Mouse (Mus musculus) neural tube, embryonic 11.5 days (tissue): ENCODE data around the gene Prf1. TPM values are rescaled to one million over a fixed set of nuclear protein-coding genes. Genes with fewer than 3 reads are reported as not detected.

Source experiments
- ATAC-seq: fragments of 200-750 bp; cut with Nextera tagmentation; 2 replicates; pipeline ENCODE4 v1.8.0; 2017; ENCODE audit warnings: moderate number of reproducible peaks, mild to moderate bottlenecking, moderate TSS enrichment, moderate library complexity; ENCODE audit not compliant: insufficient read depth, low FRiP score, low TSS enrichment
- DNase-seq: peaks from one replicate; pipeline ENCODE4 v3.0.0-alpha.2; 2015; ENCODE audit warnings: low spot score
- H3K27ac ChIP-seq: fragments of 300-500 bp; sonication (generic); 2 replicates; pipeline ENCODE4 v1.5.1; 2014; ENCODE audit warnings: low read depth, mild to moderate bottlenecking, low read length
- H3K27me3 ChIP-seq: fragments of 300-500 bp; sonication (generic); 2 replicates; pipeline ENCODE4 v1.6.1; 2014; ENCODE audit warnings: mild to moderate bottlenecking, low read length, mixed read lengths; ENCODE audit not compliant: control insufficient read depth, insufficient read depth
- H3K36me3 ChIP-seq: fragments of 300-500 bp; sonication (generic); 2 replicates; pipeline ENCODE4 v1.6.1; 2014; ENCODE audit warnings: mild to moderate bottlenecking, low read length, moderate library complexity, mixed read lengths; ENCODE audit not compliant: control insufficient read depth, insufficient read depth
- H3K4me1 ChIP-seq: fragments of 300-500 bp; sonication (generic); 2 replicates; pipeline ENCODE4 v1.6.1; 2014; ENCODE audit warnings: low read length, mixed read lengths; ENCODE audit not compliant: control insufficient read depth, insufficient read depth
- H3K4me2 ChIP-seq: fragments of 300-500 bp; sonication (generic); 2 replicates; pipeline ENCODE4 v1.6.1; 2014; ENCODE audit warnings: low read depth, mild to moderate bottlenecking, moderate library complexity
- H3K4me3 ChIP-seq: fragments of 300-500 bp; sonication (generic); 2 replicates; pipeline ENCODE4 v1.5.1; 2014; ENCODE audit warnings: low read depth, low read length
- H3K9ac ChIP-seq: fragments of 300-500 bp; sonication (generic); 2 replicates; pipeline ENCODE4 v1.6.1; 2014; ENCODE audit warnings: mild to moderate bottlenecking, low read length
- H3K9me3 ChIP-seq: fragments of 300-500 bp; sonication (generic); 2 replicates; pipeline ENCODE4 v1.6.1; 2016; ENCODE audit warnings: low read length; ENCODE audit not compliant: control insufficient read depth
- WGBS: fragments of 180-500 bp; shearing (Covaris S2); extraction: QIAGEN DNeasy Blood & Tissue Kit; methylation state at CpG from one replicate; pipeline ENCODE4 v1.1.7; 2014; 5-methylcytosine and 5-hydroxymethylcytosine counted together
- polyA plus RNA-seq: library from polyadenylated mRNA; unstranded; fragments of >200 nt; fragmentation: Nextera tagmentation; extraction: Ambion mirVana; gene quantifications from 2 replicates; pipeline ENCODE4 v1.2.1, GENCODE M21; 2014

Prf1 gene
- polyA plus RNA-seq, 1 experiment from 2014 or later, result not detected

DNA sequence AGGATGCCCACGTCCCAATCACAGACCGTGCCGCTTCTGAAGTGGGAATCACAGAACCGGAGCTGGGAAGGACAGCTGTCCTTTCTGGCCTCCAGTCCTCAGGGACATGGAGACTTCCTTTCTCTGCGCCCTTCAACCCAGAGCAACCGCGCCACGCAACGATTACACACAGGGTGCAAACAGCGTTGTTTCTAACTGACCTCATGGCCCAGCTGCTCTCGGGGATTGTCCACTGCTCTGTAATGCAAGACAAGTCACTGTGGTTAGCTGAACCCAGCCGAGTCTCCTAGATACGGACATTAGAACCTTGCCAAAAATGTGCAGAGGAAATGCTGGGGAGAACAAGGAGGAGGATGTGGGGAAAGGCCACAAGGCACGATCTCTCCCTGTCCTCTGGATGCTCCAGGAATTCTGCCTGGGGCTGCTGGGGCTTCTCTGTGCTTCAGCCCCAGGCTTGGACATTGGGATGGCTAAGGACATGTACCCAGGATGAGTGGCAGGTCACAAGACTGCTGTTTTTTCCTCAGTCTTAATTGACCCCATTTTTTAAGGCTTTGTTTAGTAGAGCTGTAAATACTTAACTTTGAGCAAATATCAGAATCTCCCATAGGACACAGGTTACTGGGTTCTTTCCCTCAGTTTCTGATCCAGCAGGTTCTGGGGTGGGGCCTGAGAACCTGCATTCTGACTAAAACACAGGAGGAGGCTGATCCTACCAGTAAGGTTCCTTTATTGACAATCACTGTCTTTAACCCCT, 19.5 kb upstream of the Prf1 start:
- DNase-seq (no peak), ATAC-seq (no peak)
- Histone ChIP-seq H3K4me2 (no peak overlapping the region), H3K4me1 (peaks cover 3% of the 10 kb centered on the region; the same call in 1 of the 2 replicates), H3K27me3 (0 out of 2 replicates have a peak, but pooled peaks cover 4% of the 10 kb centered on the region), H3K9me3 (no peaks in the 10 kb centered on the region), H3K4me3 (no peak overlapping the region), H3K36me3 (no peaks in the 10 kb centered on the region), H3K27ac (no peak overlapping the region), H3K9ac (no peak overlapping the region)
- WGBS, result 79% methylated on average over 14 of the region's 14 CpGs

DNA sequence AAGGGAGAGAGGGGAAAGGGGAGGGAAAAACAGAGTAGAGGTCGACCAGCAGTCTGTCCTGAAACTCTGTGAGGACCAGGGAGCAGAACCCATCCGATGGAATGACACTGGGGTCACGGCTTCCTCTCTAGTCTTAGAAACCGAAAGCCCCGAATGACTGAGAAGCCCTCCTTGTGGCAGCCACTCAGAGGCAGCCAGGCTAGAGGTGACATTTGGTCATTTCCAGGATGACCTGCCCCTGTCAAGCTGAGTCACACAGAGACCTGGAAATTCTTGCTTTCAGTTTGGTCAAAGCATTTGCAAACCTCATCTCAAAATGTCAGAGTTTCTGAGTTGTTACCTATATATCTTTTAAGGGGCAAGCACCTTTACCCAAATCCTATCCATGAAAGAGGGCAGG, 16.5 kb upstream of the Prf1 start:
- 82% methylated on average over 5 of the region's 5 CpGs for WGBS
- no peak for ATAC-seq
- Histone ChIP-seq H3K9ac (no peak overlapping the region), H3K36me3 (no peaks in the 10 kb centered on the region), H3K4me3 (no peak overlapping the region), H3K4me2 (no peak overlapping the region), H3K4me1 (no peaks in the 10 kb centered on the region), H3K27ac (no peak overlapping the region), H3K27me3 (no peaks in the 10 kb centered on the region), H3K9me3 (no peaks in the 10 kb centered on the region)
- no peak for DNase-seq

DNA sequence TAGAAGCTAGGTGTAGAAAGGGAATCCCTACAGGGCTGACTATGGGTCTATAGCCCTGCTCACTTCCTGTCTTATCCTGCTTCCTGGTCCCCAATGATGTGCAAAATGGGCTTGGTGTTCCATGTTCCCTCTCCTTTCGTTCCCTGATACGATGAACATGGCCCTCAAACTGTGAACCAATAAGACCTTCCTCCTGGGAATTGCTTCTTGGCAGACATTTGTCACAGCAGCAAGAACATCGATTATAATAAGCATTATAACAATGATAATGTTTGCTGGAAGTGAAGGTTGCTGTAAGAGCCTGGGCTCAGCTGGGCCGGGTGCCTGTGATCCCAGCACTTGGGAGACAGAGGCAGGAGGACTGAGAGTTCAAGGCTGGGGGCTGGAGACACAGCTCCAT, 13.3 kb upstream of the Prf1 start:
- ATAC-seq, result no peak
- no peaks in the 10 kb centered on the region for H3K27me3 ChIP-seq

DNA sequence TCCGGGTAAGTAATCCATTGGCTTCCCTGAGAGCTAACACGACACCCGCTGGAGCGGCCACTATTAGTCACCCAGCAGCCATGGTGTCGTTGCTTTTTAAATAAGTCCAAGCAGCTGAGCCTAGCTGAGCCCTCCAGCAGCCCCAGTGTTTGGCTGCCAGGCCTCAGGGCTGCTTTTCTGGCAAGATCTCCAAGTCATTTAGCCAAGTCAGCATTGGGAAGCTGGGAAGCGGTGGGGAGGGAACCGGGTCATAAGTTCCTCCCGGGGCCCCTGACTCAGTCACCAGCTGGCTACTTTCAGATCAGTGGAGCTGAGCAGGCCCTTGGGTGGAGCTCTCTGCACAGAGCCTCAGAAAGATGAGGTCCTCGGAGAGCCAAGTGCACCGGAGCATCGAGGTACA, 12.4 kb upstream of the Prf1 start:
- H3K4me2 ChIP-seq, result no peak overlapping the region
- H3K4me1 ChIP-seq, result no peaks in the 10 kb centered on the region
- no peaks in the 10 kb centered on the region for H3K9me3 ChIP-seq
- H3K27ac ChIP-seq, result no peak overlapping the region
- 85% methylated on average over 11 of the region's 11 CpGs for WGBS
- ATAC-seq, result no peak
- no peaks in the 10 kb centered on the region for H3K27me3 ChIP-seq
- no peaks in the 10 kb centered on the region for H3K36me3 ChIP-seq
- H3K4me3 ChIP-seq, result no peak overlapping the region
- DNase-seq, result no peak
- no peak overlapping the region for H3K9ac ChIP-seq

More for the DNA sequence above, 13.3 kb upstream of the Prf1 start:
- no peaks in the 10 kb centered on the region for H3K36me3 ChIP-seq
- no peaks in the 10 kb centered on the region for H3K9me3 ChIP-seq
- 93% methylated on average over 4 of the region's 4 CpGs for WGBS
- H3K4me1 ChIP-seq, result no peaks in the 10 kb centered on the region
- H3K27ac ChIP-seq, result no peak overlapping the region
- H3K4me2 ChIP-seq, result no peak overlapping the region
- no peak overlapping the region for H3K4me3 ChIP-seq
- DNase-seq, result no peak
- no peak overlapping the region for H3K9ac ChIP-seq

DNA sequence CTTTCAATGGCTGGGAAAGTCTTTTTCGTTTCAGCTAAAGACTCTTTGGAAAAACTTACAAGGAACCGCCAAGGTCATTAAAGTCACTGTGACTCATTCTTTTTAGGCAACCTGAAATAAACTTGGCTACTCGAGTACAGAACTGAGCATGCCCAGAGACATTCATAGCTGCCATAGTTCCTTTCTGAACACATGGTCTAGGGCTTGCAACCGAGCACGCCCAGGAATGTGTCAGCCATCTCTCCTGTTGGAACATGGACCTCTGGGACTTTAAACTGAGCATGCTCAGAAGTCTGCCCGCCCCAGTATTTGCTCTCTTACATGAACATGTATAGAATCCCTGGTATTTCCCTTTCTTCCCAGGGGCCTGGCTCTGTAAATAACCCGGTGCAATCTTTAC, 11.4 kb upstream of the Prf1 start:
- DNase-seq (no peak), ATAC-seq (no peak)
- no peaks in the 10 kb centered on the region for H3K4me1 ChIP-seq
- H3K4me3 ChIP-seq, result no peak overlapping the region
- WGBS, result 75% methylated on average over 7 of the region's 7 CpGs
- H3K27me3 ChIP-seq, result no peaks in the 10 kb centered on the region
- H3K4me2 ChIP-seq, result no peak overlapping the region
- no peak overlapping the region for H3K9ac ChIP-seq
- H3K36me3 ChIP-seq, result no peaks in the 10 kb centered on the region
- H3K27ac ChIP-seq, result no peak overlapping the region
- no peaks in the 10 kb centered on the region for H3K9me3 ChIP-seq

DNA sequence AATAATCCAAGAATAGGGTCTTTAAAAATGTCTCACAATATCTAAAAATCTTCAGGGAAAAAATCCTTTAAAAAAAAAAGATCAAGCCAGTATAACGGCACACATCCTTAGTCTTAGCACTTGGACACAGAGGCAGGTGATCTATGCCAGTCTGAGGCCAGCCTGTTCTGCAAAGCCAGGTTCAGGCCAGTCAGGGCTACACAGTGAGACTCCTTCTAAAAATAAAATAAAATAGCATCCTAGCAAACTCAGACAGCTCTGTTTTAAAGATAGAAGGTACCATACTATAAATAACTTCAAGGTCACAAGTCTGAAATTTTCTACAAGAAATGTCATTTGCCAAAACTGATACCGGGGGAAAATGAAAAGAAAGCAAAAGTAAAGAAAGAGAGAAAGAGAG, 7.6 kb upstream of the Prf1 start:
- Histone ChIP-seq H3K27ac (no peak overlapping the region), H3K27me3 (no peaks in the 10 kb centered on the region), H3K4me2 (no peak overlapping the region), H3K4me3 (no peak overlapping the region), H3K9me3 (no peaks in the 10 kb centered on the region), H3K4me1 (no peaks in the 10 kb centered on the region), H3K9ac (no peak overlapping the region), H3K36me3 (no peaks in the 10 kb centered on the region)
- ATAC-seq (no peak), DNase-seq (no peak)
- 89% methylated on average over 2 of the region's 2 CpGs for WGBS

DNA sequence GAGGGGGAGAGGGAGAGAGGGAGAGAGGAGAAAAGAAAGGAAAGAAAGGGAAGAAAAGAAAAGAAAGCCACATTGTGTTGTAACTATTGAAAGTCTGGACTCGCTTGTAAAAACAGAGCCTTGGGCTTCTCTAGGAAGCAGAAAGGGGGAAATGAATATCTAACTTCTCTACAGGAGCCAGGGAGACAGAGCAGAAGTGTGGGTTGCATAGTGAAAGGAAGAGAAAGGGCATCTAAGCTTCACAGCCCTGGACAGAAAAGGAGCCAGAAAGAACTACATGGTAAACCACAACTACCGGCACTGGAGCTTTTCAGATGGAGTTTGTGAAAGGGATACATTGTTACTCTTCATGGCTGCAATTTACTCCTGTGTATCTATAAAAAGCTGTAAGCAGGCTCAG, 7.2 kb upstream of the Prf1 start:
- no peak overlapping the region for H3K4me2 ChIP-seq
- no peak overlapping the region for H3K9ac ChIP-seq
- WGBS, result 51% methylated on average over 2 of the region's 2 CpGs
- no peaks in the 10 kb centered on the region for H3K9me3 ChIP-seq
- DNase-seq (no peak), ATAC-seq (no peak)
- H3K36me3 ChIP-seq, result no peaks in the 10 kb centered on the region
- no peaks in the 10 kb centered on the region for H3K27me3 ChIP-seq
- H3K4me3 ChIP-seq, result no peak overlapping the region
- no peaks in the 10 kb centered on the region for H3K4me1 ChIP-seq
- H3K27ac ChIP-seq, result no peak overlapping the region

DNA sequence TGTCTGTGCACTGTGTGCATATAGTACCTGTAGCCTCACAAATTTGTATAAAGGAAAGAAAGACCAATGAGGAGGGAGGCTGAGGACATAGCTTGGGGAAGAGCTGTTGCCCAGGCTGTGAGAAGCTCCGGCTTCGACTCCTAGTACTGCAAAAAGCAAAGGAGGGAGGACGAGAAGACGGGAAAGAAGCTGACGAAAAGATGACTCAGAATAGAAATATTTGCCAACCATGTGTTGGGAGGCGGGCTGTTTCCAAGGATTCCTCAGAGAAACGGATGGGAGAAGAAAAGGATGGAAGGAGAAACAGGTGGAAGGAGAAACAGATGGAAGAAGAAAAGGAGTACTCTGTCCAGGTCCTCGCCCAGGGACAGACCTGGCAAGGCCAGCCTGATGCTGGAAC, 3.4 kb upstream of the Prf1 start:
- no peaks in the 10 kb centered on the region for H3K4me1 ChIP-seq
- H3K36me3 ChIP-seq, result no peaks in the 10 kb centered on the region
- no peak for DNase-seq
- H3K9me3 ChIP-seq, result no peaks in the 10 kb centered on the region
- no peak overlapping the region for H3K4me2 ChIP-seq
- H3K27me3 ChIP-seq, result no peaks in the 10 kb centered on the region
- H3K4me3 ChIP-seq, result no peak overlapping the region
- H3K9ac ChIP-seq, result no peak overlapping the region
- no peak overlapping the region for H3K27ac ChIP-seq
- no peak for ATAC-seq
- 84% methylated on average over 8 of the region's 8 CpGs for WGBS

DNA sequence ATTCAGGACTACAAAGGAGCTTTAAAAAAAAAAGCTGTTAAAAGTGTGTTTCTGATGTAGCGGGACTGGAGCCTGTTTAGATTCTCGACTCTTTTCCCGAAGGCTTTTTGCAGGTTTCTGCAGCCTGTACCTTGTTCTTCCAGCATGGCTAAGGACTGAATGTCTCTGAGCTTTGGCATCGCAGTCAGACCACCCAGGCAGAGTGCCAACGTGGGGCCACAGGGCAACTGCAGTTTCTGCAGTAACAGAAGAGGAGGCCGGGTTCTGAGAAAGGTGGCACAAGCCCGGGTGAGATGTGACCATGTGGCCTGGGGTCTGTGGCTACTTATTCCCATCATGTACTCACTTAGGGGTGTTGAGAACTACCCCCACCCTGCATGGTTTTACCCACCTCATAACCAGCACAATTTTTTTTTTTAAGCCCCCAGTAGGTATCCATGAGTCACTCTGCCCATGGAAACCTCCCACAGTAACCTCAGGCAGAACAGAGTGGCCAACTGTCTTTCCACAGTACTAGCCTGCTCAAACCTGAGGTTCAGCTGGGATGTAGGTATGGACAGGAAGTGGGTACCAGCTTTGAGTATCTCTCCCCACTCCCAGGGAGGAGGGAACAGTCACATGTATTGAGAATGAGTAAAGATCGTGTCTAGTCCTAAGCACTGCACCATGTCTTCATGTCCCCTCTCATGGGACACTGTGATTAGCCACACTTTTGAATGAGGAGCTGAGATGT, 754 bp upstream of the Prf1 start:
- Histone ChIP-seq H3K27ac (no peak overlapping the region), H3K4me1 (no peaks in the 10 kb centered on the region), H3K36me3 (no peaks in the 10 kb centered on the region), H3K9ac (no peak overlapping the region), H3K9me3 (no peaks in the 10 kb centered on the region), H3K4me2 (no peak overlapping the region), H3K27me3 (no peaks in the 10 kb centered on the region), H3K4me3 (no peak overlapping the region)
- WGBS, result 82% methylated on average over 8 of the region's 8 CpGs
- no peak for ATAC-seq
- no peak for DNase-seq
